Mouse (Mus musculus): Measurements from ENCODE around the gene Eps15. TPM values are rescaled to one million over a fixed set of nuclear protein-coding genes. Genes with fewer than 3 reads are reported as not detected.
A peak's percentile ranks its signal among the peaks of the same experiment; 100 is the strongest.

Eps15 gene
- polyA plus RNA-seq, 2 experiments: 20.7 to 40.1 TPM

DNA sequence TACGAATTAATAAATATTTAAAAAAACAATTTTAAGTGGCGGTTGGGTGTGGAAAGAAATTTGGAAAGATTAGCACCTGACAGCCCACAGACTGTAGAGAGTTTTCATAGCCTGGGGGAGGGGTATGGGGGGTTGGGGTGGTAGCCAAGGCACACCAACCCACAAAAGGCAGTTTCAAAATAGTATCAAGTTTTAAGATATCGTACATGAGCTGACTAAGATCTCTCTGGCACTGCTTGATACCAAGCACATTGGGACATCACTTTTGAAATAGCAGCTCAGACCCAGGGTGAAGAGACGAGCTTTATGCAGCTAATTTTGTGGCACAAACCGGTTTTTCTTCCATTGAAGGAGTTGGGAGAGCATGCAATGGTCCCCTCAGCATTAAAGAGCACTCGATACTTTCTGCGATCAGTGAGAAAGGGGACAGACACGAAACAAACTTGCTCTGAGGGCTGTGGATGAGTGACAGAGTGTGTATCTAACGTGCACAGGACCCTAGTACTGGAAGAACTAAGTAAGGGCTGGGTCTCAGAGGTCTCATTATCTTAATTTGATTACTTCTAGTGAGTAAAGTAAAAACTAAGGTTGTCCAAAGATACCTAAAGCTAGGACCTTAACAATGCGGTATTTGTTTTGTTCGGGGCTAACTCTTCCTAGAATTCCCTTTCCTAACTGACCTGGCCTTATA is 24.2 kb upstream of the Eps15 start:
- 19% methylated on average over 11 of the region's 11 CpGs for WGBS (ENCODE audit: insufficient replicate concordance)
- H3K36me3 ChIP-seq (replicated peaks; ENCODE audit: control insufficient read depth, insufficient read depth, low read depth): no peaks in the 10 kb centered on the region
- no peaks in the 10 kb centered on the region for H3K27me3 ChIP-seq (ENCODE audit: control insufficient read depth, insufficient read depth, low read length)
- no peak overlapping the region for H3K9ac ChIP-seq (replicated peaks)
- no peaks in the 10 kb centered on the region for H3K9me3 ChIP-seq (ENCODE audit: control insufficient read depth, low read length)
- DNase-seq (ENCODE audit: low read depth in 3 of 3, low spot score in 3 of 3) (peak in 1 of 3 experiments; percentile 9), ATAC-seq (ENCODE audit: insufficient read depth) (peak; percentile 71)
- H3K4me2 ChIP-seq (ENCODE audit: low read depth): peak overlapping the region; percentile 48
- H3K4me1 ChIP-seq (replicated peaks; ENCODE audit: control insufficient read depth in 2 of 2, insufficient read depth in 2 of 2, low read length in 1 of 2): peaks cover 25 to 43% of the 10 kb centered on the region in 2 experiments
- peak overlapping the region; percentile 68 for H3K27ac ChIP-seq
- H3K4me3 ChIP-seq (ENCODE audit: insufficient read depth in 1 of 2, low read depth in 2 of 2, low read length in 2 of 2): no peak overlapping the region
- peak; percentile 50; the same call in 1 of the 2 replicates for TF ChIP-seq EP300 (IDR thresholded peaks at IDR 0.05; ENCODE audit: low read depth)
- no peak for TF ChIP-seq CTCF (IDR thresholded peaks at IDR 0.05; ENCODE audit: low read depth)

DNA sequence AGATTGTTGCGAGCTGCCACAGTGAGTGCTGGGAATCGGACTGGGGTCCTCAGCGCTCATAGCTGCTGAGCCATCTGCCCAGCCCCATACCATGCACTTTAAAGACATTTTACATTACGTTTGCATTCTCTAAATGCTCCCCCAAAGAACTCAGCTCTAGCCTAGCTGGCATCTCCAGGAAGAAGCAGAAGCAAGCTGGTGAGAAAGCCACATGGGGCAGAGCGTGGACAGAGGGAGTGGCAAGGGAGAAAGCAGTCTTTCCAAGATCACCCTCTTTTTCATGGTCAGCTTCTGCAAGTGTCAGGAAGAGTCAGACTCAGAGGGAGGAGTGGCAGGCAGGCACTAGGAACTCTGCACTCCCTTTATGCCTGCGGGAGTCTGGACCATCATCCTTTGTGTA is 23.3 kb upstream of the Eps15 start:
- no peaks in the 10 kb centered on the region for H3K9me3 ChIP-seq (ENCODE audit: control insufficient read depth, low read length)
- no peak overlapping the region for H3K4me2 ChIP-seq (ENCODE audit: low read depth)
- 85% methylated on average over 6 of the region's 6 CpGs for WGBS (ENCODE audit: insufficient replicate concordance)
- H3K4me3 ChIP-seq (ENCODE audit: insufficient read depth in 1 of 2, low read depth in 2 of 2, low read length in 2 of 2): no peak overlapping the region
- TF ChIP-seq CTCF (IDR thresholded peaks at IDR 0.05; ENCODE audit: low read depth) (no peak), EP300 (IDR thresholded peaks at IDR 0.05; ENCODE audit: low read depth) (no peak)
- DNase-seq (ENCODE audit: low read depth in 3 of 3, low spot score in 3 of 3) (no peak), ATAC-seq (ENCODE audit: insufficient read depth) (no peak)
- H3K27me3 ChIP-seq (ENCODE audit: control insufficient read depth, insufficient read depth, low read length): no peaks in the 10 kb centered on the region
- no peak overlapping the region; the same call in 1 of the 2 replicates for H3K27ac ChIP-seq
- H3K36me3 ChIP-seq (replicated peaks; ENCODE audit: control insufficient read depth, insufficient read depth, low read depth): no peaks in the 10 kb centered on the region
- H3K4me1 ChIP-seq (replicated peaks; ENCODE audit: control insufficient read depth in 2 of 2, insufficient read depth in 2 of 2, low read length in 1 of 2): peaks cover 25 to 41% of the 10 kb centered on the region in 2 experiments
- no peak overlapping the region for H3K9ac ChIP-seq (replicated peaks)

DNA sequence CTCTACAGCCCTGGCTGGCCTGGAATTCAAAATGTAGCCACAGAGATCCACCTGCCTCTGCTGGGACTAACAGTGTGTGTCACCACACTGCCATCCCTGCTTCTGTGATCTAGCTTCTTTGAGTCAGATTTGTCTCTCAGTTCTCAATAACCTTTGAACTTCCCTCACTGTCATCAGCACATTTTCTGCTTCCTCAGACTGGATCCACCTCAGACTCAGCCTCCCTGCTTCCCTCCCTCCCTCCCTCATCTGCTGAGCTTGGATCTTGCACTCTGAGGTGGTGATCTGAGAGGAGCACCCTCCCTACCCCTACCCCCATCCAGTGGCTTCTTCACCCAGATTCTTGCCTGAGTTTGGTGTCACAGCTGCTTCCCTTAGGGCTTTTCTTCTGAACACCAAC is 22.4 kb upstream of the Eps15 start:
- H3K9me3 ChIP-seq (ENCODE audit: control insufficient read depth, low read length): no peaks in the 10 kb centered on the region
- H3K27me3 ChIP-seq (ENCODE audit: control insufficient read depth, insufficient read depth, low read length): no peaks in the 10 kb centered on the region
- ATAC-seq (ENCODE audit: insufficient read depth): no peak
- no peak overlapping the region for H3K9ac ChIP-seq (replicated peaks)
- no peak for DNase-seq (ENCODE audit: low read depth in 3 of 3, low spot score in 3 of 3)
- no peak overlapping the region for H3K4me2 ChIP-seq (ENCODE audit: low read depth)
- TF ChIP-seq CTCF (IDR thresholded peaks at IDR 0.05; ENCODE audit: low read depth): no peak
- no peak for TF ChIP-seq EP300 (IDR thresholded peaks at IDR 0.05; ENCODE audit: low read depth)
- H3K4me3 ChIP-seq (ENCODE audit: insufficient read depth in 1 of 2, low read depth in 2 of 2, low read length in 2 of 2): no peak overlapping the region
- H3K27ac ChIP-seq: no peak overlapping the region
- H3K36me3 ChIP-seq (replicated peaks; ENCODE audit: control insufficient read depth, insufficient read depth, low read depth): no peaks in the 10 kb centered on the region
- peaks cover 20 to 34% of the 10 kb centered on the region in 2 experiments for H3K4me1 ChIP-seq (replicated peaks; ENCODE audit: control insufficient read depth in 2 of 2, insufficient read depth in 2 of 2, low read length in 1 of 2)

DNA sequence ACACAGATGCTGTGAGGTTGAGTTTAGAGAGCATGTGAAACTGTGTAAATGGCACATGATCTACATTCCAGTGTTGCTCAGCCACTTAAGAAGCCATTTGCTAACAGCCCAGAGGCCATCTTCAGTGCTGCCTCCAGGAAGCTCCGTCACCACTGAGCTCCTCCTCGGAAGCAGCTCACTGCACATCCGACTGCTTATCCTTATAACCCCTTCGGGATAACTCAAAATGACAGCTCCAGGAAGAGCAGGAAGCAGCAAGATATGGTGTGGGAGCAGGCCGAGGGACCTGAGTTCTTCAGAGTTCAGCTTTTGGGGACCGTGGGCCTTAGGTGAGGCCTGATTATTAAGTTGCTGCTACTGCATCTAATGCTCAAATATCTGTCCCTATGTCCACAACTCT is 18.0 kb upstream of the Eps15 start:
- Histone ChIP-seq H3K9me3 (ENCODE audit: control insufficient read depth, low read length) (no peaks in the 10 kb centered on the region), H3K36me3 (replicated peaks; ENCODE audit: control insufficient read depth, insufficient read depth, low read depth) (no peaks in the 10 kb centered on the region), H3K4me2 (ENCODE audit: low read depth) (no peak overlapping the region), H3K4me1 (replicated peaks; ENCODE audit: control insufficient read depth in 2 of 2, insufficient read depth in 2 of 2, low read length in 1 of 2) (peaks cover 0 to 5% of the 10 kb centered on the region in 2 experiments; a peak in 2 of 4 replicates), H3K27me3 (ENCODE audit: control insufficient read depth, insufficient read depth, low read length) (no peaks in the 10 kb centered on the region), H3K27ac (no peak overlapping the region), H3K9ac (replicated peaks) (no peak overlapping the region), H3K4me3 (ENCODE audit: insufficient read depth in 1 of 2, low read depth in 2 of 2, low read length in 2 of 2) (no peak overlapping the region)
- TF ChIP-seq EP300 (IDR thresholded peaks at IDR 0.05; ENCODE audit: low read depth) (no peak), CTCF (IDR thresholded peaks at IDR 0.05; ENCODE audit: low read depth) (no peak)
- WGBS (ENCODE audit: insufficient replicate concordance): 48% methylated on average over 6 of the region's 6 CpGs
- DNase-seq (ENCODE audit: low read depth in 3 of 3, low spot score in 3 of 3): no peak
- no peak for ATAC-seq (ENCODE audit: insufficient read depth)

DNA sequence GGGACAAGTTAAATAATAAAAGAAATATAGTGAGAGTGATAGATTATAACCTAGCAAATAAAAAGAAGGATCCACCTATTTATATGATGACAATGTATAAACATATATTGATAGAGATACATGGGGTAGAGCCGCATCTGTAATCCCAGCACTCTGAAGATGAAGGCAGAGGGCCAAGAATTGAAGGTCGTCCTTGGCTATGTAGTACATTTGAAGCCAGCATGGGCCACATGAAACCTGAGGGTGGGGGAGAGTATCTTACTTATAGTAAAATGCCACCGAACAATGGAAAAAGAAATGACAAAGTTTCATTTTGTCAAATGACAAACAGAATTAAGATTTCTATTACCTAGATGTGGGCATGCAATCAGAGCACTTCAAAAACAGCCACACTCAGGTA is 14.0 kb upstream of the Eps15 start:
- TF ChIP-seq CTCF (IDR thresholded peaks at IDR 0.05; ENCODE audit: low read depth) (no peak), EP300 (IDR thresholded peaks at IDR 0.05; ENCODE audit: low read depth) (no peak)
- ATAC-seq (ENCODE audit: insufficient read depth) (no peak), DNase-seq (ENCODE audit: low read depth in 3 of 3, low spot score in 3 of 3) (no peak)
- Histone ChIP-seq H3K4me3 (ENCODE audit: insufficient read depth in 1 of 2, low read depth in 2 of 2, low read length in 2 of 2) (no peak overlapping the region), H3K36me3 (replicated peaks; ENCODE audit: control insufficient read depth, insufficient read depth, low read depth) (no peaks in the 10 kb centered on the region), H3K9ac (replicated peaks) (no peak overlapping the region), H3K27ac (no peak overlapping the region), H3K27me3 (ENCODE audit: control insufficient read depth, insufficient read depth, low read length) (no peaks in the 10 kb centered on the region), H3K4me1 (replicated peaks; ENCODE audit: control insufficient read depth in 2 of 2, insufficient read depth in 2 of 2, low read length in 1 of 2) (no peaks in the 10 kb centered on the region; a peak in 1 of 4 replicates), H3K4me2 (ENCODE audit: low read depth) (no peak overlapping the region), H3K9me3 (ENCODE audit: control insufficient read depth, low read length) (no peaks in the 10 kb centered on the region)
- 73% methylated on average over 3 of the region's 3 CpGs for WGBS (ENCODE audit: insufficient replicate concordance)

Measured in liver, embryonic 14.5 days (tissue).